Mouse (Mus musculus): ENCODE measurements around the gene Synm. TPM values are rescaled to one million over a fixed set of nuclear protein-coding genes. Genes with fewer than 3 reads are reported as not detected.

Gene Synm
- polyA plus RNA-seq, 1 experiment, result 0.49 TPM

DNA sequence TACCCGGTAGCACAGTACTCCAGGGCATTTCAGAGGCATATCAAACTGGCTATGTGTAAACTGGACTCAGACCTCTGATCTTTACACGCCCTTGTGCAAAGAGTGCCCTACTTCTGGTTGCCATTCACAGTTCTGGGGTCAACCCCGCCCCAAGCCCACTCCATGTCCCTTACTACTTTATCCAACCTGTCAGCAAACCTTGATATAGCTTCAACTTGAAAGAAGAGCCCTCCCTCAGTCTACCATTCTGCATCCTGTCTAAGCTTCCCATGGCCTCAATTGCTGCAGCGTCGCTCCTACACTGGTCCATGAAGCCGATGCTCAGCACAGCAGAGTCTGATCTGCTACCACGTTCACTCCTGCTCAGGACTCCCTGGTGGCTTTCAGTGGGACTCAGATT is 4.2 kb downstream of the Synm start:
- Histone ChIP-seq H3K4me1 (peaks cover 20% of the 10 kb centered on the region), H3K36me3 (replicated peaks; ENCODE audit: low read length) (no peaks in the 10 kb centered on the region), H3K9me3 (no peaks in the 10 kb centered on the region), H3K4me3 (replicated peaks) (no peak overlapping the region), H3K27me3 (replicated peaks) (peaks cover 47% of the 10 kb centered on the region)
- TF ChIP-seq GATA1 (IDR thresholded peaks at IDR 0.05; ENCODE audit: borderline replicate concordance, low read length) (no peak), FLI1 (IDR thresholded peaks at IDR 0.05; ENCODE audit: low read length) (no peak)

DNA sequence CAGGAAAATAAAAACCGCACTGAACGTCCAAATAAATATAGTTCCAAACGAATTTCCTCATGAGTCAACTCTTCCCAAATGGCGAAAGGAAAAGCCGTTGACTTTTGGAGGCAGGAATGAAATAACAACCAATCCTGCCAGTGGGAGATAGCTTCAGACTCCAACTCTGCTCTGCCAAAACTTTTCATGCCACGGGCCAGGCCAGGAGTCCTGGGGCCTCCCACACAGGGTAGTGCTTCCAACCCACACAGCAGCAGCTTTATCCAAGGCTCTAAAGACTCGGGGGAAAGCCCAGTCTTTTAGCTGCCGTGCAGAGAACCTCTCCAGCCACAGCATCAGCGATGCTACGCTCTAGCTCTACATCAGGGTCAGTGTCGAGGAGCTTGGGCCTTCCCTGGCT is 4.9 kb downstream of the Synm start:
- no peaks in the 10 kb centered on the region for H3K36me3 ChIP-seq (replicated peaks; ENCODE audit: low read length)

GRCm38 (mm10) chr7:67749441-67750239 is 9.9 kb downstream of the Synm start:
- Histone ChIP-seq H3K36me3 (replicated peaks; ENCODE audit: low read length) (peaks cover under 1% of the 10 kb centered on the region), H3K9me3 (peaks cover 11% of the 10 kb centered on the region), H3K4me3 (replicated peaks) (no peak overlapping the region), H3K27me3 (replicated peaks) (peaks cover 18% of the 10 kb centered on the region), H3K4me1 (peaks cover 14% of the 10 kb centered on the region)
- TF ChIP-seq GATA1 (IDR thresholded peaks at IDR 0.05; ENCODE audit: borderline replicate concordance, low read length), result no peak
- no peak for TF ChIP-seq FLI1 (IDR thresholded peaks at IDR 0.05; ENCODE audit: low read length)

More for the DNA sequence above, 4.9 kb downstream of the Synm start:
- Histone ChIP-seq H3K9me3 (no peaks in the 10 kb centered on the region), H3K27me3 (replicated peaks) (peaks cover 44% of the 10 kb centered on the region), H3K4me3 (replicated peaks) (no peak overlapping the region), H3K4me1 (peaks cover 14% of the 10 kb centered on the region)
- TF ChIP-seq FLI1 (IDR thresholded peaks at IDR 0.05; ENCODE audit: low read length), result no peak
- no peak for TF ChIP-seq GATA1 (IDR thresholded peaks at IDR 0.05; ENCODE audit: borderline replicate concordance, low read length)

GRCm38 (mm10) chr7:67747731-67748305 is 11.7 kb downstream of the Synm start:
- TF ChIP-seq GATA1 (IDR thresholded peaks at IDR 0.05; ENCODE audit: borderline replicate concordance, low read length) (no peak), FLI1 (IDR thresholded peaks at IDR 0.05; ENCODE audit: low read length) (no peak)
- Histone ChIP-seq H3K4me3 (replicated peaks) (no peak overlapping the region), H3K36me3 (replicated peaks; ENCODE audit: low read length) (peaks cover 5% of the 10 kb centered on the region), H3K9me3 (peaks cover 22% of the 10 kb centered on the region), H3K4me1 (peaks cover 14% of the 10 kb centered on the region), H3K27me3 (replicated peaks) (peaks cover 16% of the 10 kb centered on the region)

DNA sequence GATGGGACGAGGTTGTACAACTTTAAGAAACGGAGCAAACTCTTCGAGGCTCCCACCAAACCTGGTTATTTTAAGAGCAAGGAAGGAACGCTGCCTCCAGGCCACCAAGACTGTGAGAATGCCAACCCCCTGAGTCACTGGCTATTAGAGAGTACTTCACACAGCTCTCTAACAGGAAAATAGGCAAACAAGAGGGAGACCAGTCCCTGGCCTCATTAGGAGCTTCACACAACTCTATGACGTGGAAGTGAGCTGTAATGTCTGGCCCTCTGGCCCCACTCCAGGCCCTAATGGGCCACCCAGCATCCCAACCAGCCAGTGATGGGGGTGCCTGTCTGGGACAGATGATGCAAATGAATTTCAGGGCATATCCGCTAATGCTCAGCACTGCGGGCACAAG is 17.8 kb downstream of the Synm start:
- peaks cover 18% of the 10 kb centered on the region for H3K4me1 ChIP-seq
- H3K36me3 ChIP-seq (replicated peaks; ENCODE audit: low read length), result peaks cover 5% of the 10 kb centered on the region
- no peak overlapping the region for H3K4me3 ChIP-seq (replicated peaks)
- peaks cover 22% of the 10 kb centered on the region for H3K9me3 ChIP-seq
- TF ChIP-seq FLI1 (IDR thresholded peaks at IDR 0.05; ENCODE audit: low read length) (no peak), GATA1 (IDR thresholded peaks at IDR 0.05; ENCODE audit: borderline replicate concordance, low read length) (no peak)
- H3K27me3 ChIP-seq (replicated peaks), result peaks cover 12% of the 10 kb centered on the region

DNA sequence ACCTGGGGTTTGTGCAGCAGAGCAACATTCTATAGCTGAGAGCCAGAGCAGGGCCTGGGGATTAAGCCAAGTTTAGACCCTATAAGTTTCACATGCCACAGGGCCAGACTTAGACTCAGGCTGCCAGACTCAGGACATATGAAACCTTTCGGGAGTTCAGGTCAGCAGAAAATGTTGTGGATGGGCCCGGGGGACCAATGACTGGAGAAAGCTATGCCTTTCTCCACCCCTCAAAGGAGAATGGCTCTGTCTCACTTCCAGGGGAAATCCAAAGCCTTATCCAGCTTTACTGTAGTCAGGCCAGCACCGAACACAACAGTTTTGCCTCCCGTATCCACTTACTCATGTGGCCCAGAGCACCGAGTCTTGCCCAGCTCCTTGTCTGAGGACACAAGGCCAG is 18.7 kb downstream of the Synm start:
- peaks cover 20% of the 10 kb centered on the region for H3K9me3 ChIP-seq
- H3K4me1 ChIP-seq, result peaks cover 18% of the 10 kb centered on the region

GRCm38 (mm10) chr7:67740382-67740781 is 19.2 kb downstream of the Synm start:
- peaks cover 18% of the 10 kb centered on the region for H3K4me1 ChIP-seq
- peaks cover 5% of the 10 kb centered on the region for H3K36me3 ChIP-seq (replicated peaks; ENCODE audit: low read length)
- H3K27me3 ChIP-seq (replicated peaks), result peaks cover 14% of the 10 kb centered on the region
- no peak overlapping the region for H3K4me3 ChIP-seq (replicated peaks)
- H3K9me3 ChIP-seq, result peaks cover 16% of the 10 kb centered on the region
- TF ChIP-seq FLI1 (IDR thresholded peaks at IDR 0.05; ENCODE audit: low read length) (no peak), GATA1 (IDR thresholded peaks at IDR 0.05; ENCODE audit: borderline replicate concordance, low read length) (no peak)

More for the DNA sequence above, 18.7 kb downstream of the Synm start:
- peaks cover 12% of the 10 kb centered on the region for H3K27me3 ChIP-seq (replicated peaks)
- no peak for TF ChIP-seq FLI1 (IDR thresholded peaks at IDR 0.05; ENCODE audit: low read length)
- H3K4me3 ChIP-seq (replicated peaks), result no peak overlapping the region
- H3K36me3 ChIP-seq (replicated peaks; ENCODE audit: low read length), result peaks cover 5% of the 10 kb centered on the region

DNA sequence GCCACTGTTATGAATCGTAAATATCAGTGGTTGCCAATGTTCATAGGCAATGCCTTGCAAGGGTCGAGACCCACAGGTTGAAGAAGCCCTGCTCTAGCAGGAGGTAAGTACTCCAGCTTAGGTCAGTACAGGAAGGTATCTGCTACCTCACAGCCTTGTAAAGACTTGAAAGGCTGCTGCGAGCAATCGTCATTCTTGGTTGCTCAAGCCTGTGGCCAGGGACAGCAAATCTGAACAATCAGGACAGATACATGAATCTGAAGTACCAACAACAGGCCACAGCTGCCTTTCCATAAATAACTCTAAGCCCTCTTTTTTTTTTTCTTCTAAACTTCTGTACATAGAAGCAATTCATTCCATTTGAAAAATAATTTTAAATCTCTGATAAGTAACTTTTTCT is 27.3 kb downstream of the Synm start:
- no peak overlapping the region for H3K4me3 ChIP-seq (replicated peaks)
- TF ChIP-seq GATA1 (IDR thresholded peaks at IDR 0.05; ENCODE audit: borderline replicate concordance, low read length) (no peak), FLI1 (IDR thresholded peaks at IDR 0.05; ENCODE audit: low read length) (no peak)
- H3K36me3 ChIP-seq (replicated peaks; ENCODE audit: low read length), result peaks cover 9% of the 10 kb centered on the region
- no peaks in the 10 kb centered on the region for H3K4me1 ChIP-seq
- peaks cover 22% of the 10 kb centered on the region for H3K27me3 ChIP-seq (replicated peaks)
- peaks cover 16% of the 10 kb centered on the region for H3K9me3 ChIP-seq

DNA sequence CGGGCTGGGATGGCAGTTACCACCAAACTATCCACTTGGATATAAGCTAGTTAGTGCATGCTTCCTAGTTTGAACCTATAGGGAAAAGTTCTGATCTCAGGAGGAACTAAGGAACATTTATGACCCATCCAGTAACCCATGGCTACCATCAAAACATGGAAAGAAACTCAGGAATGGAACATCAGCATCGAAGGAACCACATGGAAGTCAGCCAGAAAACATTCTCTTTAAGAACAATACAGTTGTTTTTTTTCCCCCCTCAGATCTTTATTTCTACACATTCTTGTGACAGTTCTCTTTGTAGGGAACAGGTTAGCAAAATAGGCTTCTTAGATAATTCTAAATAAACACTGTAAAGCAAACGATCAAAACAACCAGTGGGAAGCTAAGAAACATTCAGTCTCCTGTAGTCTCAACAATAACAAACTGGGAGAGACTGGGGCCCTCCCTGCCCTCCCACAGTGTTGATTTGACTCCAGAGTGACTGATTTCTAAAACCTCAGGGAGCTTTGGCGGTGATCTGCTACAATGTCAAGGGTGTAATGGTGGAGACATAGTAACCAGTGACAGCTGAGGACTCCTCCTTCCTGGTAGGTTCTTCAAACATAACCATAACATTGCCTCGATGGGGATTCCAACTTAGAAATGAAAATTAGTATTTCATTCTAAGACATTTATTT is 29.0 kb downstream of the Synm start:
- Histone ChIP-seq H3K9me3 (peaks cover 16% of the 10 kb centered on the region), H3K4me1 (no peaks in the 10 kb centered on the region), H3K27me3 (replicated peaks) (peaks cover 18% of the 10 kb centered on the region), H3K36me3 (replicated peaks; ENCODE audit: low read length) (peaks cover 17% of the 10 kb centered on the region), H3K4me3 (replicated peaks) (no peak overlapping the region)
- TF ChIP-seq FLI1 (IDR thresholded peaks at IDR 0.05; ENCODE audit: low read length) (no peak), GATA1 (IDR thresholded peaks at IDR 0.05; ENCODE audit: borderline replicate concordance, low read length) (no peak)

DNA sequence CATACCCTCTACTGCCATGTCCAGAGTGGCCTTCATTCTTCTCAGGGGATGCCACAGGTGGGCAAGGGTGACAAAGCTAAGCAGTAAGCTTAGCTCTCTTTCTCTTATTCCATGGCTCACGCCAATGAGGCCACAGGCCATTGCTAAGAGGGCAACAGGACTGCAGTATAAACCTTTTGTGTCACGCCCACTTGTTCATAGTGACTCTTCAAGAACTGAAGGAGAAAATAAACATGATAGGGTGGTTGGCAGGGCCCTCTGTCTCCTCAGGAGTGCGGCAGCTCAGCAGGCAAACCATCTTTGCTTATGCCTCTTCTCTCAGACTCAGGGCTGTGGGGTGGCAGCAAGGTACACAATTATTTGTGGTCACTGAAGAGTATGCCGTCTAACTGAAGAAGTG is 30.7 kb downstream of the Synm start:
- no peak overlapping the region for H3K4me3 ChIP-seq (replicated peaks)
- H3K27me3 ChIP-seq (replicated peaks), result peaks cover 8% of the 10 kb centered on the region
- H3K4me1 ChIP-seq, result no peaks in the 10 kb centered on the region
- H3K9me3 ChIP-seq, result peaks cover 16% of the 10 kb centered on the region
- TF ChIP-seq GATA1 (IDR thresholded peaks at IDR 0.05; ENCODE audit: borderline replicate concordance, low read length) (no peak), FLI1 (IDR thresholded peaks at IDR 0.05; ENCODE audit: low read length) (no peak)
- peaks cover 20% of the 10 kb centered on the region for H3K36me3 ChIP-seq (replicated peaks; ENCODE audit: low read length)
